Mouse (Mus musculus): ENCODE data around the gene Ccdc34.

DNA sequence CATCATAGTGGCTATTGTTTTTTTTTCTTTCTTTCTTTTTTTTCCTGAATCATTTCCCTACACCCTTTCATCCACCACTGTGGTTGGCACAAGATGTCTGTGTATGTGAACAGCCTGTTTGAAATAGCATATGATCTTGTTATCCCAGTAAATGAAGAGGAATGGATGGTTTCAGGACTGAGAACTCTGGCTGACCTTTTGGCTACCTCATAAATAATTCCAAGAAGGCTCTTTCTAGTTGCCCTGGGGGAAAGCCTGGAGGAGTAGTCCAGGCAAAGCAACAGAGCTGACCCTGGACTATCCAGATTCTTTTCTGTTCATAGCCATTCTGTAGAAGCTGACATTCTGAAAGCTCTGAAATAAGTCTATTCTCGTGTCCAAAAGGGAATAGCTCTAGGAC is 119.7 kb downstream of the Ccdc34 start:
- TF ChIP-seq CTCF (IDR thresholded peaks at IDR 0.05; ENCODE audit: control insufficient read depth, insufficient read depth, insufficient replicate concordance, low read depth, low read length), result no peak
- TF ChIP-seq POLR2A (IDR thresholded peaks at IDR 0.05; ENCODE audit: control insufficient read depth, low read depth, low read length), result no peak

Measured in testis, adult 2 months (tissue).